Mouse (Mus musculus) kidney, embryonic 15.5 days (tissue): ENCODE measurements at regions not wholly inside any gene's neighbourhood (a gene's known extent, or its start where the extent isn't known, plus 50 kb on each side); places are given as distances from the start of the nearest gene placed in this dataset.
"Not testable (repeated sequence)": the region's sequence is repeated elsewhere in the genome, so short reads cannot be mapped to it uniquely, and the experiment has no call there.

Experiments used
- ATAC-seq: fragments of 200-750 bp; cut with Nextera tagmentation; replicated peaks from 2 replicates; pipeline ENCODE4 v1.8.0; 2017; ENCODE audit warnings: moderate TSS enrichment; ENCODE audit not compliant: low FRiP score
- H3K27ac ChIP-seq: fragments of 300-500 bp; sonication (generic); 2 replicates; pipeline ENCODE4 v1.5.1; 2015; ENCODE audit warnings: mild to moderate bottlenecking, inconsistent platforms
- H3K27me3 ChIP-seq: fragments of 300-500 bp; sonication (generic); 2 replicates; pipeline ENCODE4 v1.6.1; 2015; ENCODE audit warnings: inconsistent platforms
- H3K36me3 ChIP-seq: fragments of 300-500 bp; sonication (generic); 2 replicates; pipeline ENCODE4 v1.6.1; 2015; ENCODE audit warnings: inconsistent platforms
- H3K4me1 ChIP-seq: fragments of 300-500 bp; sonication (generic); 2 replicates; pipeline ENCODE4 v1.6.1; 2015; ENCODE audit warnings: inconsistent platforms
- H3K4me2 ChIP-seq: fragments of 300-500 bp; sonication (generic); 2 replicates; pipeline ENCODE4 v1.6.1; 2015; ENCODE audit warnings: moderate library complexity, mild to moderate bottlenecking, inconsistent platforms
- H3K4me3 ChIP-seq: fragments of 300-500 bp; sonication (generic); replicated peaks from 2 replicates; pipeline ENCODE4 v1.5.1; 2015; ENCODE audit warnings: mild to moderate bottlenecking, inconsistent platforms
- H3K9ac ChIP-seq: fragments of 300-500 bp; sonication (generic); 2 replicates; pipeline ENCODE4 v1.6.1; 2015; ENCODE audit warnings: mild to moderate bottlenecking, inconsistent platforms
- H3K9me3 ChIP-seq: fragments of 300-500 bp; sonication (generic); replicated peaks from 2 replicates; pipeline ENCODE4 v1.6.1; 2016; ENCODE audit warnings: inconsistent platforms
- WGBS: fragments of 180-500 bp; shearing (Covaris S2); methylation state at CpG from one replicate; pipeline ENCODE4 v1.1.7; 2015; ENCODE audit warnings: mixed read lengths; 5-methylcytosine and 5-hydroxymethylcytosine counted together

GRCm38 (mm10) chr12:113292029-113292809, 106.5 kb downstream of the Tmem121 start:
- no peak overlapping the region for H3K4me3 ChIP-seq
- H3K27me3 ChIP-seq = no peaks in the 10 kb centered on the region
- no peaks in the 10 kb centered on the region for H3K36me3 ChIP-seq
- H3K4me1 ChIP-seq = no peaks in the 10 kb centered on the region
- no peaks in the 10 kb centered on the region for H3K9me3 ChIP-seq
- no peak overlapping the region for H3K4me2 ChIP-seq
- H3K27ac ChIP-seq = no peak overlapping the region
- no peak overlapping the region for H3K9ac ChIP-seq
- ATAC-seq = no peak
- 21% methylated on average over 1 of the region's 1 CpGs for WGBS

GRCm38 (mm10) chr12:113295924-113296323, 110.2 kb downstream of the Tmem121 start:
- ATAC-seq = no peak
- Histone ChIP-seq H3K27ac (no peak overlapping the region), H3K9me3 (no peaks in the 10 kb centered on the region), H3K9ac (no peak overlapping the region), H3K4me2 (no peak overlapping the region), H3K4me1 (no peaks in the 10 kb centered on the region), H3K27me3 (no peaks in the 10 kb centered on the region), H3K4me3 (no peak overlapping the region), H3K36me3 (no peaks in the 10 kb centered on the region)
- 73% methylated on average over 2 of the region's 2 CpGs for WGBS

- Histone ChIP-seq H3K4me1 (no peaks in the 10 kb centered on the region), H3K4me2 (no peak overlapping the region), H3K9ac (no peak overlapping the region), H3K27me3 (no peaks in the 10 kb centered on the region), H3K36me3 (no peaks in the 10 kb centered on the region), H3K27ac (no peak overlapping the region), H3K4me3 (no peak overlapping the region), H3K9me3 (no peaks in the 10 kb centered on the region)
- no peak for ATAC-seq
- 71% methylated on average over 1 of the region's 1 CpGs for WGBS
These were observed 120.2 kb downstream of the Tmem121 start for GRCm38 (mm10) chr12:113305973-113306372.

GRCm38 (mm10) chr12:113313319-113313718, 127.6 kb downstream of the Tmem121 start:
- Histone ChIP-seq H3K27me3 (no peaks in the 10 kb centered on the region), H3K9me3 (no peaks in the 10 kb centered on the region), H3K4me3 (no peak overlapping the region), H3K36me3 (no peaks in the 10 kb centered on the region), H3K4me2 (no peak overlapping the region), H3K27ac (no peak overlapping the region), H3K9ac (no peak overlapping the region), H3K4me1 (no peaks in the 10 kb centered on the region)
- ATAC-seq = no peak
- WGBS = 50% methylated on average over 3 of the region's 3 CpGs

GRCm38 (mm10) chr12:113314624-113315023, 128.9 kb downstream of the Tmem121 start:
- 91% methylated on average over 4 of the region's 4 CpGs for WGBS
- Histone ChIP-seq H3K4me1 (no peaks in the 10 kb centered on the region), H3K9ac (no peak overlapping the region), H3K27me3 (no peaks in the 10 kb centered on the region), H3K4me2 (no peak overlapping the region), H3K4me3 (no peak overlapping the region), H3K9me3 (no peaks in the 10 kb centered on the region), H3K27ac (no peak overlapping the region), H3K36me3 (no peaks in the 10 kb centered on the region)
- no peak for ATAC-seq

GRCm38 (mm10) chr12:113321086-113321485, 135.4 kb downstream of the Tmem121 start:
- Histone ChIP-seq H3K9me3 (no peaks in the 10 kb centered on the region), H3K4me2 (no peak overlapping the region), H3K4me1 (no peaks in the 10 kb centered on the region), H3K27me3 (no peaks in the 10 kb centered on the region), H3K27ac (no peak overlapping the region), H3K9ac (no peak overlapping the region), H3K36me3 (no peaks in the 10 kb centered on the region), H3K4me3 (no peak overlapping the region)
- 0 out of 2 replicates have a peak, but pooled peaks have one; percentile 29 for ATAC-seq
- WGBS = 55% methylated on average over 9 of the region's 9 CpGs

- no peaks in the 10 kb centered on the region for H3K27me3 ChIP-seq
- no peaks in the 10 kb centered on the region for H3K9me3 ChIP-seq
- no peaks in the 10 kb centered on the region for H3K4me1 ChIP-seq
- WGBS = 85% methylated on average over 2 of the region's 2 CpGs
- H3K4me3 ChIP-seq = no peak overlapping the region
- H3K4me2 ChIP-seq = no peak overlapping the region
- no peak for ATAC-seq
- no peak overlapping the region for H3K27ac ChIP-seq
- H3K36me3 ChIP-seq = no peaks in the 10 kb centered on the region
- no peak overlapping the region for H3K9ac ChIP-seq
These were observed 136.4 kb downstream of the Tmem121 start for GRCm38 (mm10) chr12:113322173-113322572.

- no peak for ATAC-seq
- Histone ChIP-seq H3K4me3 (no peak overlapping the region), H3K4me2 (no peak overlapping the region), H3K9me3 (no peaks in the 10 kb centered on the region), H3K27ac (no peak overlapping the region), H3K27me3 (no peaks in the 10 kb centered on the region), H3K4me1 (no peaks in the 10 kb centered on the region), H3K9ac (no peak overlapping the region), H3K36me3 (no peaks in the 10 kb centered on the region)
- WGBS = 91% methylated on average over 5 of the region's 5 CpGs
These were observed 142.1 kb downstream of the Tmem121 start for GRCm38 (mm10) chr12:113327851-113328250.

GRCm38 (mm10) chr12:113330266-113330665, 144.5 kb downstream of the Tmem121 start:
- Histone ChIP-seq H3K4me2 (no peak overlapping the region), H3K36me3 (no peaks in the 10 kb centered on the region), H3K9me3 (no peaks in the 10 kb centered on the region), H3K9ac (no peak overlapping the region), H3K4me1 (no peaks in the 10 kb centered on the region), H3K4me3 (no peak overlapping the region), H3K27ac (no peak overlapping the region), H3K27me3 (no peaks in the 10 kb centered on the region)
- ATAC-seq = no peak
- WGBS = 89% methylated on average over 6 of the region's 6 CpGs

GRCm38 (mm10) chr12:113332226-113332625, 146.5 kb downstream of the Tmem121 start:
- Histone ChIP-seq H3K9me3 (no peaks in the 10 kb centered on the region), H3K4me1 (no peaks in the 10 kb centered on the region), H3K4me3 (no peak overlapping the region), H3K9ac (no peak overlapping the region), H3K36me3 (no peaks in the 10 kb centered on the region), H3K4me2 (no peak overlapping the region), H3K27ac (no peak overlapping the region), H3K27me3 (no peaks in the 10 kb centered on the region)
- WGBS = 72% methylated on average over 3 of the region's 3 CpGs
- no peak for ATAC-seq

GRCm38 (mm10) chr12:113333399-113333798, 147.7 kb downstream of the Tmem121 start:
- H3K27ac ChIP-seq = no peak overlapping the region
- no peak overlapping the region for H3K4me2 ChIP-seq
- ATAC-seq = no peak
- no peak overlapping the region for H3K4me3 ChIP-seq
- H3K4me1 ChIP-seq = no peaks in the 10 kb centered on the region
- no peaks in the 10 kb centered on the region for H3K27me3 ChIP-seq
- H3K9me3 ChIP-seq = no peaks in the 10 kb centered on the region
- H3K9ac ChIP-seq = no peak overlapping the region
- no peaks in the 10 kb centered on the region for H3K36me3 ChIP-seq

GRCm38 (mm10) chr12:113333853-113334252, 148.1 kb downstream of the Tmem121 start:
- not testable (repeated sequence) for H3K9me3 ChIP-seq, H3K4me2 ChIP-seq, H3K4me1 ChIP-seq, H3K4me3 ChIP-seq, H3K27me3 ChIP-seq, H3K36me3 ChIP-seq, H3K9ac ChIP-seq, H3K27ac ChIP-seq, ATAC-seq
- 80% methylated on average over 3 of the region's 3 CpGs for WGBS

- Histone ChIP-seq H3K4me1 (no peaks in the 10 kb centered on the region), H3K27me3 (no peaks in the 10 kb centered on the region), H3K4me2 (no peak overlapping the region), H3K27ac (no peak overlapping the region), H3K9ac (no peak overlapping the region), H3K9me3 (no peaks in the 10 kb centered on the region), H3K36me3 (no peaks in the 10 kb centered on the region), H3K4me3 (no peak overlapping the region)
- WGBS = 65% methylated on average over 3 of the region's 3 CpGs
- ATAC-seq = no peak
These were observed 151.5 kb downstream of the Tmem121 start for GRCm38 (mm10) chr12:113337271-113337670.
